Mouse (Mus musculus) heart, adult 2 months (tissue): ENCODE data around the gene Cald1. TPM values are rescaled to one million over a fixed set of nuclear protein-coding genes. Genes with fewer than 3 reads are reported as not detected.

ENCODE experiments used
- DNase-seq, 2 experiments: peaks; one replicate each; pipeline ENCODE4 v3.0.0; 2021
- H3K27ac ChIP-seq: fragments of 200-600 bp; 2 replicates; pipeline ENCODE4 v1.8.1; 2022
- H3K27me3 ChIP-seq: fragments of 200-500 bp; 2 replicates; pipeline ENCODE4 v1.6.1; 2012; ENCODE audit warnings: mild to moderate bottlenecking, low read length, inconsistent platforms, mixed read lengths; ENCODE audit not compliant: control insufficient read depth, insufficient read depth
- H3K36me3 ChIP-seq: fragments of 200-500 bp; 2 replicates; pipeline ENCODE4 v1.6.1; 2012; ENCODE audit warnings: low read length, inconsistent platforms; ENCODE audit not compliant: control insufficient read depth, insufficient read depth
- H3K4me1 ChIP-seq: fragments of 200-500 bp; 2 replicates; pipeline ENCODE4 v1.6.1; 2011; ENCODE audit warnings: low read length; ENCODE audit not compliant: control insufficient read depth, insufficient read depth
- H3K4me3 ChIP-seq: fragments of 200-600 bp; 2 replicates; pipeline ENCODE4 v1.8.1; 2022
- H3K79me2 ChIP-seq: fragments of 200-500 bp; replicated peaks from 2 replicates; pipeline ENCODE4 v1.6.1; 2012; ENCODE audit warnings: mild to moderate bottlenecking, inconsistent platforms, low read length, moderate library complexity, mixed read lengths; ENCODE audit not compliant: control insufficient read depth, insufficient read depth
- H3K9ac ChIP-seq: fragments of 200-500 bp; 2 replicates; pipeline ENCODE4 v1.6.1; 2012; ENCODE audit warnings: low read depth, mild to moderate bottlenecking, control low read depth, inconsistent platforms, low read length, mixed read lengths
- CTCF ChIP-seq: fragments of 200-600 bp; IDR thresholded peaks from 2 replicates; pipeline ENCODE4 v1.8.1; 2022; ENCODE audit warnings: antibody characterized with exemption, mild to moderate bottlenecking, moderate library complexity
- EP300 ChIP-seq: fragments of 200-500 bp; IDR thresholded peaks from 2 replicates; pipeline ENCODE4 v1.6.1; 2011; ENCODE audit warnings: low read depth, low read length, control low read depth; ENCODE audit not compliant: insufficient read depth
- POLR2A ChIP-seq: fragments of 200-500 bp; IDR thresholded peaks from 2 replicates; pipeline ENCODE4 v1.6.1; 2011; ENCODE audit warnings: mild to moderate bottlenecking, low read depth, low read length, control low read depth; ENCODE audit not compliant: insufficient read depth
- WGBS: fragments of 180-500 bp; shearing (Covaris S2); methylation state at CpG from one replicate; pipeline ENCODE4 v1.1.7; 2018; 5-methylcytosine and 5-hydroxymethylcytosine counted together
- intact Hi-C: fragments of 180-260 bp; cut with DNase I; formaldehyde crosslinking; loops from one replicate; pipeline ENCODE4 v1.15.1; 2025
- long read RNA-seq: library from polyadenylated mRNA; stranded (forward); transcript quantifications from one replicate; pipeline ENCODE4 v2.0.0, GENCODE M21; 2021
- polyA plus RNA-seq: library from polyadenylated mRNA; depleted of rRNA; stranded (reverse); fragments of >200 nt; gene quantifications from 2 replicates; pipeline ENCODE4 v1.2.3, GENCODE M21; 2012; rRNA removed
- total RNA-seq, 2 experiments: library from RNA; stranded (reverse); gene quantifications; 2 replicates each; pipeline ENCODE4 v1.2.3; 2021

Cald1 gene
- total RNA-seq (10 to 100 TPM; 47.6 to 62.8 TPM), polyA plus RNA-seq (14.1 and 28.2 TPM in 2 replicates)
- long read RNA-seq, full-length matches to known transcripts: 24 of 39 reads
- long read RNA-seq, partial matches to known transcripts: 7 of 39 reads
- long read RNA-seq, other reads (novel, unspliced or antisense): 8 of 39 reads

GRCm38 (mm10) chr6:34598121-34599065 is at the start of gene Cald1:
TSS of gene Cald1 (plus strand) at chr6:34598500.
- WGBS: 4% methylated on average over 16 of the region's 16 CpGs
- DNase-seq: peak; percentile 77 to 78
- H3K27ac ChIP-seq: peak within 1 kb of the TSS; percentile 77
- H3K4me1 ChIP-seq: peaks cover 14% of the 10 kb centered on the region
- intact Hi-C loops: loop anchor here (1.0 to 5.0 kb wide), 5 partner anchors 11 to 154 kb away; no protein-coding TSS in a partner anchor
- TF ChIP-seq EP300: 0 out of 2 replicates have a peak, but pooled peaks have one; percentile 7
- TF ChIP-seq POLR2A: peak; percentile 81
- no peak for TF ChIP-seq CTCF
- peak within 1 kb of the TSS; percentile 71 for H3K9ac ChIP-seq
- peak within 1 kb of the TSS; percentile 61 for H3K4me3 ChIP-seq
- H3K27me3 ChIP-seq: no peaks in the 10 kb centered on the region
- H3K36me3 ChIP-seq: peaks cover 7% of the 10 kb centered on the region
- H3K79me2 ChIP-seq: peaks cover 3% of the 10 kb centered on the region; the same call in 1 of the 2 replicates

- no peak overlapping the region for H3K27ac ChIP-seq
- intact Hi-C loops: loop anchor here (1.0 to 5.0 kb wide), 4 partner anchors 37 to 205 kb away; partner anchors contain the start of gene Cald1
- 0 out of 2 replicates have a peak, but pooled peaks have one; percentile 61 for TF ChIP-seq EP300
- TF ChIP-seq CTCF: peak; percentile 96
- no peak for TF ChIP-seq POLR2A
- no peak overlapping the region for H3K4me3 ChIP-seq
- no peak overlapping the region for H3K9ac ChIP-seq
- DNase-seq: peak; percentile 52 to 77
- H3K36me3 ChIP-seq: no peaks in the 10 kb centered on the region
- H3K27me3 ChIP-seq: no peaks in the 10 kb centered on the region; the same call in 1 of the 2 replicates
- 50% methylated on average over 2 of the region's 2 CpGs for WGBS
- H3K79me2 ChIP-seq: no peaks in the 10 kb centered on the region
- H3K4me1 ChIP-seq: no peaks in the 10 kb centered on the region
Observed at GRCm38 (mm10) chr6:34549017-34549416, 49.3 kb upstream of the Cald1 start.

- Histone ChIP-seq H3K27ac (no peak overlapping the region), H3K4me3 (no peak overlapping the region), H3K9ac (no peak overlapping the region), H3K27me3 (no peaks in the 10 kb centered on the region), H3K36me3 (no peaks in the 10 kb centered on the region), H3K4me1 (no peaks in the 10 kb centered on the region), H3K79me2 (no peaks in the 10 kb centered on the region)
- 90% methylated on average over 4 of the region's 4 CpGs for WGBS
- intact Hi-C loops: no loop called here
- no peak for DNase-seq
- TF ChIP-seq CTCF: no peak
- no peak for TF ChIP-seq POLR2A
- no peak for TF ChIP-seq EP300
Observed at GRCm38 (mm10) chr6:34552489-34553157, 45.7 kb upstream of the Cald1 start.

- no peak overlapping the region for H3K27ac ChIP-seq
- H3K79me2 ChIP-seq: no peaks in the 10 kb centered on the region
- no peaks in the 10 kb centered on the region for H3K27me3 ChIP-seq
- no peak overlapping the region for H3K4me3 ChIP-seq
- H3K9ac ChIP-seq: no peak overlapping the region
- no peak for DNase-seq
- H3K4me1 ChIP-seq: no peaks in the 10 kb centered on the region
- TF ChIP-seq CTCF (no peak), POLR2A (no peak), EP300 (no peak)
- intact Hi-C loops: no loop called here
- H3K36me3 ChIP-seq: no peaks in the 10 kb centered on the region
- WGBS: 77% methylated on average over 9 of the region's 9 CpGs
Observed at GRCm38 (mm10) chr6:34554291-34554997, 43.9 kb upstream of the Cald1 start.

- no peaks in the 10 kb centered on the region for H3K4me1 ChIP-seq
- 84% methylated on average over 4 of the region's 4 CpGs for WGBS
- H3K79me2 ChIP-seq: no peaks in the 10 kb centered on the region
- TF ChIP-seq EP300 (no peak), CTCF (no peak), POLR2A (no peak)
- DNase-seq: no peak
- H3K4me3 ChIP-seq: no peak overlapping the region
- no peak overlapping the region for H3K9ac ChIP-seq
- H3K36me3 ChIP-seq: no peaks in the 10 kb centered on the region
- H3K27me3 ChIP-seq: no peaks in the 10 kb centered on the region
- intact Hi-C loops: no loop called here
- H3K27ac ChIP-seq: no peak overlapping the region
Observed at GRCm38 (mm10) chr6:34559521-34559920, 38.8 kb upstream of the Cald1 start.
